Mouse (Mus musculus) Patski (cell line): Measurements from ENCODE around the gene Glt8d2. TPM values are rescaled to one million over a fixed set of nuclear protein-coding genes. Genes with fewer than 3 reads are reported as not detected.

Experiments
- ATAC-seq: fragments of 100-300 bp; one replicate; pipeline ENCODE4 v1.8.0; 2021
- CTCF ChIA-PET: fragments of 350-600 bp; sonication (Branson Sonifier 250); formaldehyde crosslinking; loops from one replicate; lab custom pipeline; 2022; ENCODE audit warnings: inconsistent platforms; lab: Charles Lee
- POLR2A ChIA-PET: fragments of 350-600 bp; sonication (Branson Sonifier 250); formaldehyde crosslinking; loops from one replicate; lab custom pipeline; 2022; ENCODE audit warnings: antibody characterized with exemption, inconsistent platforms; lab: Charles Lee
- DNase-seq: peaks from one replicate; pipeline ENCODE4 v3.0.0-alpha.2; 2011; ENCODE audit warnings: low read depth, low spot score
- H3K27me3 ChIP-seq: fragments of 371-371 bp; one replicate; pipeline ENCODE4 v1.5.1; 2021
- CTCF ChIP-seq: fragments of 100-300 bp; IDR thresholded peaks from one replicate; pipeline ENCODE4 v1.5.1; 2021
- in situ Hi-C: fragments of 300-500 bp; cut with MboI; formaldehyde crosslinking; loops from 3 replicates; pipeline ENCODE4 v1.11.1; 2018; ENCODE audit warnings: low pct_unique_long_range_greater_than_20kb, mixed read lengths
- polyA plus RNA-seq: library from polyadenylated mRNA; unstranded; gene quantifications from one replicate; pipeline ENCODE4 v1.2.3, GENCODE M21; 2021

Glt8d2 gene
- polyA plus RNA-seq, 1 experiment from 2014 or later = 0.13 TPM

GRCm38 (mm10) chr10:82676949-82677348 lies 13.5 kb downstream of the Glt8d2 start:
- ChIA-PET CTCF (no interaction called here), POLR2A (no interaction called here)
- no peaks in the 10 kb centered on the region for H3K27me3 ChIP-seq
- DNase-seq (no peak), ATAC-seq (no peak)
- in situ Hi-C loops = no loop called here
- TF ChIP-seq CTCF = no peak

- ChIA-PET POLR2A (no interaction called here), CTCF (interaction anchor here (1.5 kb wide), 1 partner anchor 15 kb away, joined by 3 read pairs; no protein-coding TSS in a partner anchor)
- no peak for TF ChIP-seq CTCF
- no peak for ATAC-seq
- in situ Hi-C loops = loop anchor here (25.0 kb wide), 1 partner anchor 542 kb away; no protein-coding TSS in a partner anchor
- H3K27me3 ChIP-seq = no peaks in the 10 kb centered on the region
- no peak for DNase-seq
Observed at GRCm38 (mm10) chr10:82670205-82670604, 20.2 kb downstream of the Glt8d2 start.

- in situ Hi-C loops = loop anchor here (10.0 to 25.0 kb wide), 2 partner anchors 238 to 546 kb away; no protein-coding TSS in a partner anchor
- POLR2A ChIA-PET = interaction anchor here (0.7 kb wide), 1 partner anchor 11 kb away, joined by 3 read pairs; no protein-coding TSS in a partner anchor
Observed at GRCm38 (mm10) chr10:82666436-82667234, 23.8 kb downstream of the Glt8d2 start.

GRCm38 (mm10) chr10:82665951-82666350 lies 24.5 kb downstream of the Glt8d2 start:
- ChIA-PET POLR2A (no interaction called here), CTCF (interaction anchor here (1.0 kb wide), 1 partner anchor 20 kb away, joined by 3 read pairs; no protein-coding TSS in a partner anchor)
- in situ Hi-C loops = loop anchor here (10.0 to 25.0 kb wide), 2 partner anchors 239 to 546 kb away; no protein-coding TSS in a partner anchor
- TF ChIP-seq CTCF = no peak
- DNase-seq (no peak), ATAC-seq (no peak)
- no peaks in the 10 kb centered on the region for H3K27me3 ChIP-seq

More at GRCm38 (mm10) chr10:82666436-82667234, 23.8 kb downstream of the Glt8d2 start:
- peak; percentile 95 for ATAC-seq
- peak; percentile 81 for TF ChIP-seq CTCF
- CTCF ChIA-PET = interaction anchor here (1.0 to 1.5 kb wide), 3 partner anchors 12 to 235 kb away, joined by 3 to 5 read pairs (median 3); no protein-coding TSS in a partner anchor
- no peaks in the 10 kb centered on the region for H3K27me3 ChIP-seq
- peak; percentile 19 for DNase-seq

- ATAC-seq (no peak), DNase-seq (no peak)
- in situ Hi-C loops = loop anchor here (10.0 to 25.0 kb wide), 2 partner anchors 242 to 549 kb away; no protein-coding TSS in a partner anchor
- ChIA-PET POLR2A (interaction anchor here (0.5 kb wide), 1 partner anchor 312 kb away, joined by 4 read pairs; no protein-coding TSS in a partner anchor), CTCF (no interaction called here)
- no peak for TF ChIP-seq CTCF
- H3K27me3 ChIP-seq = no peaks in the 10 kb centered on the region
Observed at GRCm38 (mm10) chr10:82663289-82663688, 27.2 kb downstream of the Glt8d2 start.

- CTCF ChIA-PET = no interaction called here
- no peak for TF ChIP-seq CTCF
- POLR2A ChIA-PET = no interaction called here
- ATAC-seq (no peak), DNase-seq (no peak)
- H3K27me3 ChIP-seq = no peaks in the 10 kb centered on the region
- in situ Hi-C loops = loop anchor here (10.0 to 25.0 kb wide), 2 partner anchors 242 to 550 kb away; no protein-coding TSS in a partner anchor
Observed at GRCm38 (mm10) chr10:82662267-82662990, 28.0 kb downstream of the Glt8d2 start.

GRCm38 (mm10) chr10:82661820-82662219 lies 28.6 kb downstream of the Glt8d2 start:
- no peak for DNase-seq
- CTCF ChIA-PET = no interaction called here
- no peak for ATAC-seq
- in situ Hi-C loops = loop anchor here (10.0 to 25.0 kb wide), 2 partner anchors 243 to 550 kb away; no protein-coding TSS in a partner anchor
- POLR2A ChIA-PET = no interaction called here
- TF ChIP-seq CTCF = no peak
- no peaks in the 10 kb centered on the region for H3K27me3 ChIP-seq

- ATAC-seq (no peak), DNase-seq (no peak)
- in situ Hi-C loops = loop anchor here (25.0 kb wide), 1 partner anchor 558 kb away; no protein-coding TSS in a partner anchor
- TF ChIP-seq CTCF = no peak
- H3K27me3 ChIP-seq = no peaks in the 10 kb centered on the region
- ChIA-PET CTCF (no interaction called here), POLR2A (no interaction called here)
Observed at GRCm38 (mm10) chr10:82654581-82654980, 35.9 kb downstream of the Glt8d2 start.

- no peak for DNase-seq
- ChIA-PET CTCF (no interaction called here), POLR2A (no interaction called here)
- no peak for ATAC-seq
- in situ Hi-C loops = loop anchor here (25.0 kb wide), 1 partner anchor 560 kb away; no protein-coding TSS in a partner anchor
- no peak for TF ChIP-seq CTCF
- H3K27me3 ChIP-seq = no peaks in the 10 kb centered on the region
Observed at GRCm38 (mm10) chr10:82652625-82653024, 37.8 kb downstream of the Glt8d2 start.

- in situ Hi-C loops = loop anchor here (25.0 kb wide), 1 partner anchor 561 kb away; no protein-coding TSS in a partner anchor
- ATAC-seq = no peak
Observed at GRCm38 (mm10) chr10:82651221-82651620, 39.2 kb downstream of the Glt8d2 start.

More at GRCm38 (mm10) chr10:82651221-82651620, 39.2 kb downstream of the Glt8d2 start:
- TF ChIP-seq CTCF = no peak
- H3K27me3 ChIP-seq = no peaks in the 10 kb centered on the region
- POLR2A ChIA-PET = no interaction called here
- CTCF ChIA-PET = no interaction called here
- DNase-seq = no peak
